Mouse (Mus musculus): ENCODE results near the gene Cct5. TPM values are rescaled to one million over a fixed set of nuclear protein-coding genes. Genes with fewer than 3 reads are reported as not detected.

Gene Cct5
- polyA plus RNA-seq, 1 experiment from 2014 or later: 717 TPM

GRCm38 (mm10) chr15:31611027-31611426 lies 9.4 kb upstream of the Cct5 start:
- Histone ChIP-seq H3K9me3 (ENCODE audit: control insufficient read depth, low read length) (no peaks in the 10 kb centered on the region), H3K9ac (ENCODE audit: low read length) (no peak overlapping the region), H3K36me3 (ENCODE audit: control insufficient read depth, insufficient read depth, low read length) (no peaks in the 10 kb centered on the region; the same call in 1 of the 2 replicates), H3K4me3 (ENCODE audit: low read depth, low read length) (no peak overlapping the region), H3K27ac (ENCODE audit: low read depth, low read length) (no peak overlapping the region), H3K4me2 (ENCODE audit: low read depth) (no peak overlapping the region), H3K4me1 (ENCODE audit: control insufficient read depth, insufficient read depth, low read length) (no peaks in the 10 kb centered on the region), H3K27me3 (ENCODE audit: control insufficient read depth, insufficient read depth, low read length) (no peaks in the 10 kb centered on the region)
- DNase-seq (ENCODE audit: low spot score) (peak; percentile 37), ATAC-seq (ENCODE audit: insufficient read depth, low FRiP score, low TSS enrichment) (no peak)
- WGBS: 78% methylated on average over 3 of the region's 3 CpGs

- no peak overlapping the region for H3K27ac ChIP-seq (ENCODE audit: low read depth, low read length)
- no peak overlapping the region for H3K9ac ChIP-seq (ENCODE audit: low read length)
- H3K9me3 ChIP-seq (ENCODE audit: control insufficient read depth, low read length): no peaks in the 10 kb centered on the region
- H3K4me3 ChIP-seq (ENCODE audit: low read depth, low read length): no peak overlapping the region
- no peaks in the 10 kb centered on the region; the same call in 1 of the 2 replicates for H3K4me1 ChIP-seq (ENCODE audit: control insufficient read depth, insufficient read depth, low read length)
- H3K4me2 ChIP-seq (ENCODE audit: low read depth): no peak overlapping the region
- DNase-seq (ENCODE audit: low spot score) (peak; percentile 8), ATAC-seq (ENCODE audit: insufficient read depth, low FRiP score, low TSS enrichment) (no peak)
- no peaks in the 10 kb centered on the region for H3K27me3 ChIP-seq (ENCODE audit: control insufficient read depth, insufficient read depth, low read length)
- WGBS: 73% methylated on average over 6 of the region's 6 CpGs
- H3K36me3 ChIP-seq (ENCODE audit: control insufficient read depth, insufficient read depth, low read length): no peaks in the 10 kb centered on the region; the same call in 1 of the 2 replicates
Measured at GRCm38 (mm10) chr15:31606821-31607220, 5.2 kb upstream of the Cct5 start.

GRCm38 (mm10) chr15:31603113-31603512 lies 1.5 kb upstream of the Cct5 start:
- DNase-seq (ENCODE audit: low spot score): no peak
- no peaks in the 10 kb centered on the region for H3K9me3 ChIP-seq (ENCODE audit: control insufficient read depth, low read length)
- WGBS: 92% methylated on average over 13 of the region's 13 CpGs
- H3K4me2 ChIP-seq (ENCODE audit: low read depth): no peak overlapping the region; the same call in 1 of the 2 replicates
- H3K36me3 ChIP-seq (ENCODE audit: control insufficient read depth, insufficient read depth, low read length): no peaks in the 10 kb centered on the region
- H3K27me3 ChIP-seq (ENCODE audit: control insufficient read depth, insufficient read depth, low read length): no peaks in the 10 kb centered on the region
- no peak overlapping the region for H3K27ac ChIP-seq (ENCODE audit: low read depth, low read length)
- peaks cover 5% of the 10 kb centered on the region for H3K4me1 ChIP-seq (ENCODE audit: control insufficient read depth, insufficient read depth, low read length)
- no peak for ATAC-seq (ENCODE audit: insufficient read depth, low FRiP score, low TSS enrichment)
- H3K4me3 ChIP-seq (ENCODE audit: low read depth, low read length): no peak overlapping the region
- H3K9ac ChIP-seq (ENCODE audit: low read length): no peak overlapping the region

- WGBS: 12% methylated on average over 15 of the region's 15 CpGs
- Histone ChIP-seq H3K27ac (ENCODE audit: low read depth, low read length) (peak overlapping the region; percentile 86), H3K36me3 (ENCODE audit: control insufficient read depth, insufficient read depth, low read length) (no peaks in the 10 kb centered on the region), H3K9me3 (ENCODE audit: control insufficient read depth, low read length) (no peaks in the 10 kb centered on the region), H3K4me3 (ENCODE audit: low read depth, low read length) (peak overlapping the region; percentile 83), H3K4me2 (ENCODE audit: low read depth) (peak overlapping the region; percentile 53), H3K4me1 (ENCODE audit: control insufficient read depth, insufficient read depth, low read length) (peaks cover 5% of the 10 kb centered on the region), H3K27me3 (ENCODE audit: control insufficient read depth, insufficient read depth, low read length) (no peaks in the 10 kb centered on the region), H3K9ac (ENCODE audit: low read length) (peak overlapping the region; percentile 91)
- DNase-seq (ENCODE audit: low spot score) (peak; percentile 74), ATAC-seq (ENCODE audit: insufficient read depth, low FRiP score, low TSS enrichment) (peak; percentile 45)
Measured at GRCm38 (mm10) chr15:31602426-31602825, 822 bp upstream of the Cct5 start.

GRCm38 (mm10) chr15:31601279-31601645 lies 342 bp downstream of the Cct5 start:
- H3K27ac ChIP-seq (ENCODE audit: low read depth, low read length): no peak overlapping the region
- ATAC-seq (ENCODE audit: insufficient read depth, low FRiP score, low TSS enrichment) (no peak; the same call in 1 of the 2 replicates), DNase-seq (ENCODE audit: low spot score) (no peak)
- peaks cover 5% of the 10 kb centered on the region for H3K4me1 ChIP-seq (ENCODE audit: control insufficient read depth, insufficient read depth, low read length)
- peak overlapping the region; percentile 83 for H3K4me3 ChIP-seq (ENCODE audit: low read depth, low read length)
- H3K9me3 ChIP-seq (ENCODE audit: control insufficient read depth, low read length): no peaks in the 10 kb centered on the region
- H3K9ac ChIP-seq (ENCODE audit: low read length): peak overlapping the region; percentile 91
- H3K27me3 ChIP-seq (ENCODE audit: control insufficient read depth, insufficient read depth, low read length): no peaks in the 10 kb centered on the region
- under 1% methylated on average over 32 of the region's 33 CpGs for WGBS
- H3K4me2 ChIP-seq (ENCODE audit: low read depth): peak overlapping the region; percentile 93
- peaks cover 2% of the 10 kb centered on the region; the same call in 1 of the 2 replicates for H3K36me3 ChIP-seq (ENCODE audit: control insufficient read depth, insufficient read depth, low read length)

GRCm38 (mm10) chr15:31599834-31600233 lies 1.8 kb downstream of the Cct5 start:
- Histone ChIP-seq H3K4me1 (ENCODE audit: control insufficient read depth, insufficient read depth, low read length) (peaks cover 5% of the 10 kb centered on the region), H3K4me3 (ENCODE audit: low read depth, low read length) (peak overlapping the region; percentile 83), H3K27me3 (ENCODE audit: control insufficient read depth, insufficient read depth, low read length) (no peaks in the 10 kb centered on the region), H3K4me2 (ENCODE audit: low read depth) (peak overlapping the region; percentile 93), H3K36me3 (ENCODE audit: control insufficient read depth, insufficient read depth, low read length) (peaks cover 8% of the 10 kb centered on the region; the same call in 1 of the 2 replicates), H3K27ac (ENCODE audit: low read depth, low read length) (no peak overlapping the region), H3K9ac (ENCODE audit: low read length) (no peak overlapping the region; the same call in 1 of the 2 replicates), H3K9me3 (ENCODE audit: control insufficient read depth, low read length) (no peaks in the 10 kb centered on the region)
- WGBS: 77% methylated on average over 4 of the region's 4 CpGs
- ATAC-seq (ENCODE audit: insufficient read depth, low FRiP score, low TSS enrichment): no peak
- DNase-seq (ENCODE audit: low spot score): no peak

- Histone ChIP-seq H3K4me2 (ENCODE audit: low read depth) (no peak overlapping the region), H3K9ac (ENCODE audit: low read length) (no peak overlapping the region), H3K27ac (ENCODE audit: low read depth, low read length) (no peak overlapping the region), H3K4me3 (ENCODE audit: low read depth, low read length) (no peak overlapping the region), H3K27me3 (ENCODE audit: control insufficient read depth, insufficient read depth, low read length) (no peaks in the 10 kb centered on the region), H3K36me3 (ENCODE audit: control insufficient read depth, insufficient read depth, low read length) (peaks cover 25% of the 10 kb centered on the region), H3K9me3 (ENCODE audit: control insufficient read depth, low read length) (no peaks in the 10 kb centered on the region), H3K4me1 (ENCODE audit: control insufficient read depth, insufficient read depth, low read length) (peaks cover 4% of the 10 kb centered on the region; the same call in 1 of the 2 replicates)
- WGBS: 95% methylated on average over 7 of the region's 7 CpGs
- DNase-seq (ENCODE audit: low spot score) (no peak), ATAC-seq (ENCODE audit: insufficient read depth, low FRiP score, low TSS enrichment) (no peak)
Measured at GRCm38 (mm10) chr15:31595651-31596050, 6.0 kb downstream of the Cct5 start.

- 95% methylated on average over 14 of the region's 14 CpGs for WGBS
- H3K27me3 ChIP-seq (ENCODE audit: control insufficient read depth, insufficient read depth, low read length): no peaks in the 10 kb centered on the region
- H3K27ac ChIP-seq (ENCODE audit: low read depth, low read length): no peak overlapping the region
- H3K4me3 ChIP-seq (ENCODE audit: low read depth, low read length): no peak overlapping the region
- ATAC-seq (ENCODE audit: insufficient read depth, low FRiP score, low TSS enrichment) (no peak), DNase-seq (ENCODE audit: low spot score) (no peak)
- no peak overlapping the region for H3K9ac ChIP-seq (ENCODE audit: low read length)
- H3K4me1 ChIP-seq (ENCODE audit: control insufficient read depth, insufficient read depth, low read length): no peaks in the 10 kb centered on the region
- no peaks in the 10 kb centered on the region for H3K9me3 ChIP-seq (ENCODE audit: control insufficient read depth, low read length)
- H3K36me3 ChIP-seq (ENCODE audit: control insufficient read depth, insufficient read depth, low read length): peaks cover 29% of the 10 kb centered on the region
- H3K4me2 ChIP-seq (ENCODE audit: low read depth): no peak overlapping the region
Measured at GRCm38 (mm10) chr15:31594260-31594659, 7.3 kb downstream of the Cct5 start.

- H3K9me3 ChIP-seq (ENCODE audit: control insufficient read depth, low read length): no peaks in the 10 kb centered on the region
- H3K9ac ChIP-seq (ENCODE audit: low read length): no peak overlapping the region
- no peak for DNase-seq (ENCODE audit: low spot score)
- H3K4me1 ChIP-seq (ENCODE audit: control insufficient read depth, insufficient read depth, low read length): no peaks in the 10 kb centered on the region
- H3K27ac ChIP-seq (ENCODE audit: low read depth, low read length): no peak overlapping the region
- no peak for ATAC-seq (ENCODE audit: insufficient read depth, low FRiP score, low TSS enrichment)
- H3K27me3 ChIP-seq (ENCODE audit: control insufficient read depth, insufficient read depth, low read length): no peaks in the 10 kb centered on the region
- H3K36me3 ChIP-seq (ENCODE audit: control insufficient read depth, insufficient read depth, low read length): peaks cover 29% of the 10 kb centered on the region
- no peak overlapping the region for H3K4me2 ChIP-seq (ENCODE audit: low read depth)
- WGBS: 94% methylated on average over 8 of the region's 8 CpGs
- H3K4me3 ChIP-seq (ENCODE audit: low read depth, low read length): no peak overlapping the region
Measured at GRCm38 (mm10) chr15:31592531-31592930, 9.1 kb downstream of the Cct5 start.
